Mouse (Mus musculus) C2C12 (cell line): ENCODE measurements around the gene Fn3k. TPM values are rescaled to one million over a fixed set of nuclear protein-coding genes. Genes with fewer than 3 reads are reported as not detected.

Experiments
- H3K27me3 ChIP-seq: one replicate; pipeline ENCODE4 v1.6.1; 2011; ENCODE audit not compliant: control insufficient read depth, insufficient read depth, insufficient read length
- H3K36me3 ChIP-seq: one replicate; pipeline ENCODE4 v1.6.1; 2011; ENCODE audit not compliant: control insufficient read depth, insufficient read depth
- H3K4me3 ChIP-seq: one replicate; pipeline ENCODE4 v1.5.1; 2011; ENCODE audit warnings: mild to moderate bottlenecking, control low read depth; ENCODE audit not compliant: poor library complexity, insufficient read depth, severe bottlenecking
- H3K79me2 ChIP-seq: one replicate; pipeline ENCODE4 v1.6.1; 2011; ENCODE audit not compliant: control insufficient read depth, insufficient read depth
- H3K79me3 ChIP-seq: one replicate; pipeline ENCODE4 v1.6.1; 2011; ENCODE audit warnings: low read depth, control low read depth
- H3ac ChIP-seq: one replicate; pipeline ENCODE3; 2011; ENCODE audit warnings: low read depth; ENCODE audit not compliant: control insufficient read depth, insufficient read length
- CEBPB ChIP-seq: IDR thresholded peaks from one replicate; pipeline ENCODE4 v1.6.1; 2011; ENCODE audit warnings: low read depth, mild to moderate bottlenecking, control low read depth, moderate library complexity
- CTCF ChIP-seq: IDR thresholded peaks from one replicate; pipeline ENCODE4 v1.5.1; 2011; ENCODE audit not compliant: control insufficient read depth, insufficient read depth, insufficient read length
- FOSL1 ChIP-seq: IDR thresholded peaks from one replicate; pipeline ENCODE4 v1.8.0; 2011; ENCODE audit warnings: mild to moderate bottlenecking, low read length; ENCODE audit not compliant: poor library complexity, insufficient read depth, severe bottlenecking
- MAX ChIP-seq: IDR thresholded peaks from one replicate; pipeline ENCODE4 v1.6.1; 2011; ENCODE audit warnings: mild to moderate bottlenecking, control low read depth
- MYOD1 ChIP-seq: IDR thresholded peaks from one replicate; pipeline ENCODE4 v1.6.1; 2011; ENCODE audit warnings: low read depth; ENCODE audit not compliant: control insufficient read depth, insufficient read length
- MYOG ChIP-seq: IDR thresholded peaks from one replicate; pipeline ENCODE4 v1.6.1; 2011; ENCODE audit not compliant: control insufficient read depth, insufficient read length; ENCODE audit errors: extremely low read depth
- USF1 ChIP-seq: IDR thresholded peaks from one replicate; pipeline ENCODE4 v1.6.1; 2011; ENCODE audit warnings: low read depth, mild to moderate bottlenecking, control low read depth, moderate library complexity
- polyA plus RNA-seq: library from polyadenylated mRNA; unstranded; fragments of >200 nt; fragmentation: generic; extraction: Trizol; gene quantifications from one replicate; pipeline ENCODE4 v1.2.1, GENCODE M21; 2012; ENCODE audit warnings: missing spikeins

Gene Fn3k
- polyA plus RNA-seq, 1 experiment, result 0.04 TPM

DNA sequence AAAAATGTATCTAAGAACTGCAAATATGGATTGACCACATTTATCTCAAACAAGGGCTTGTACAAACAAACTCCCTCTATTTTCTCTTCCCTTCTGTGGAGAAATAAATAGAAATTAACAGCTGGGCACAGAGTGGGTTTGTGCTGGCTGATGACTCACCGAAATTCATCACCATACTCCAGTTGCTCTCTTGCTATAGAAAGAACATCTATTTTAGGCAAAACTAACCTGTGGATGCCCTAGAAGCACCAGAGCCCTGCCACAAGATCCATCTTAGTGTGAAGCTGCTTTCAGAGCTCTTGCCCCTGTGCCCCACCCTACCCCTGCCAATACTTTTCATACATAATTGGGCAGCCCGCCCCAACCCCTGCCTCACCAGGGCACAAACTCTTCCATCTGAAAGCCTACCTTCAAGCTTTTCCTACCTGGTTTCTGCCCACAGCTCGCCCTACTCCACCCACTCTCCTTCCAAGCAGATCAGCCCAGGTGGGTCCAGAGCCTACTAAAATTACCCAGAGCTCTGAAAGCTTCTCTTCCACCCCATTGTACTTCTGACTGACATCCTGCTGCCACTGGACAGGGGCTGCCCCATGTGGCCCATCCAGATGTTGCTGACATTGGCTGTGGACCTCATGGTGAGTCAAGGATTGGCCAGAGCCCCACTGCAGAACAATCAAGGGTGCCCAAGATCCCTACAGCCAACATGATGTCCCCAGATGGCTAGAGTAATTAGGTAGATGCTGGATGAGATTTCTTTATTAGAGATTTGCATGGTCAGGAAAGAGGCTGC is 27.2 kb upstream of the Fn3k start:
- Histone ChIP-seq H3K79me3 (no peaks in the 10 kb centered on the region), H3K4me3 (no peak overlapping the region), H3K79me2 (no peaks in the 10 kb centered on the region), H3K36me3 (no peaks in the 10 kb centered on the region), H3ac (no peak overlapping the region), H3K27me3 (no peaks in the 10 kb centered on the region)
- no peak for TF ChIP-seq CEBPB
- TF ChIP-seq MYOG, result no peak
- peak; percentile 81 for TF ChIP-seq MYOD1
- TF ChIP-seq USF1, result no peak
- no peak for TF ChIP-seq CTCF
- TF ChIP-seq MAX, result peak; percentile 11
- TF ChIP-seq FOSL1, result peak; percentile 30

DNA sequence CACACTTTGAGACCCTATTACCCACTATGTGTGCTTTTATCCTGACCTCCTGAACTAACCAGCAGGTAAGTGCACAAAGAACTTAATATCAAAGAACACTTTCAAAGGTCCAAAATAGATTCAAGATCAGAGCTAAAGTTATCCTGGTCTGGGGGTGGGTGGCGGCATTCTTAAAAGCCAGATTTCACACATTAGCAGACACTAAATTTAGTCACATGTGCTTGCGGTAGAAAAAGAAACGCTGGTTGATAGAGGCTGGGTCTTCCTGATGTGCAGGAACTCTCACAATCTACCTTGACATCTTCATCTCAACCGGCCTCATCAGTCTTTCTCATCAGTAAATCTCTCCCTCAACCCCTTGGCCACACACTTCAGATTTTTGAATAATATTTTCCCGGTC is 20.0 kb upstream of the Fn3k start:
- Histone ChIP-seq H3K79me2 (no peaks in the 10 kb centered on the region), H3ac (no peak overlapping the region), H3K36me3 (no peaks in the 10 kb centered on the region), H3K79me3 (no peaks in the 10 kb centered on the region), H3K27me3 (no peaks in the 10 kb centered on the region), H3K4me3 (no peak overlapping the region)
- TF ChIP-seq USF1 (no peak), CEBPB (no peak), MYOG (no peak), MAX (no peak), FOSL1 (no peak), MYOD1 (no peak), CTCF (no peak)

DNA sequence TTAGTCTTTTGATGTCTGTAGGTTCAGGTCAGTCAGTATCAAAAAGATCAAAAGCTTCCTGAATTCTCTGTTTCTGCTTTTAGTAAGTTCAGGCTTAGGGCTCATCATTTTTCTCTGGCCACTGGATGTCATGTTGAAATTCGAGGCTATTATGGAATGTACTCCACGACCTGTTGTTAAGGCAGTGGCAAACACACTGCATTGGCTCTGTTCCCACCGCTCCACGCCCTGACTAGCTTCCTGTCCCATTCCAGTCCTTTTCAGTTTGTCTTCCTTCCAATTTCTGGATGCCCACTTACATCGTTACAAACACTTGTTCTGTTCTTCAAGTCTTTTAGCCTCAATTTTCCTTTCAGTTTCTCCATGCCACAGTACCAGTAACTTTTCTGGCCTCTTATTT is 19.4 kb upstream of the Fn3k start:
- no peaks in the 10 kb centered on the region for H3K79me3 ChIP-seq
- no peak overlapping the region for H3ac ChIP-seq
- no peaks in the 10 kb centered on the region for H3K27me3 ChIP-seq
- no peak overlapping the region for H3K4me3 ChIP-seq
- no peaks in the 10 kb centered on the region for H3K79me2 ChIP-seq
- no peaks in the 10 kb centered on the region for H3K36me3 ChIP-seq
- TF ChIP-seq CEBPB (no peak), USF1 (no peak), CTCF (no peak), FOSL1 (no peak), MYOG (no peak), MYOD1 (no peak), MAX (no peak)

DNA sequence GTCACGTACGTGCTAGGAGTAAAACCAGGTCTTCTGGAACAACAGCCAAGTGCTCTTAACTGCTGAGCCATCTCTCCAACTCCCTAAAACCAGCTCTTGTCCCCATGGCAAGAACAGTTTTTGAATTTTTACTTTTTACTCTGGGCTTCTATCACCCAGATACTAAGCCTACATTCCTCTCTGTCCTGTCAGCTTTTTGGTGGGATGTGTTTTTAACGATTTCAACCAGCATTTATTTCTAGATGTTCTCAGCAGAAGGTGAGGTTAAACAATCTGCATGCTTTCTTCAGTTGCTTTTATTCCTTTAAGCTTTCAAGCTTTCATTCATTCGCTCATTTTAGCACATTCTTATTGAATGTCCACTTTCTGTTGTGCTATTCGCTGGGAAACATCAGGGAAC is 16.7 kb upstream of the Fn3k start:
- no peaks in the 10 kb centered on the region for H3K79me3 ChIP-seq
- H3K4me3 ChIP-seq, result no peak overlapping the region
- TF ChIP-seq MYOG (no peak), MAX (no peak), FOSL1 (no peak), CTCF (no peak), CEBPB (no peak), USF1 (no peak), MYOD1 (no peak)
- no peaks in the 10 kb centered on the region for H3K36me3 ChIP-seq
- H3K79me2 ChIP-seq, result no peaks in the 10 kb centered on the region
- no peaks in the 10 kb centered on the region for H3K27me3 ChIP-seq
- H3ac ChIP-seq, result no peak overlapping the region

GRCm38 (mm10) chr11:121418932-121419331 is 15.8 kb upstream of the Fn3k start:
- no peak overlapping the region for H3ac ChIP-seq
- TF ChIP-seq CEBPB (no peak), USF1 (no peak), MAX (no peak), CTCF (no peak), FOSL1 (no peak), MYOD1 (no peak), MYOG (no peak)
- H3K79me3 ChIP-seq, result no peaks in the 10 kb centered on the region
- H3K79me2 ChIP-seq, result no peaks in the 10 kb centered on the region
- no peak overlapping the region for H3K4me3 ChIP-seq
- H3K27me3 ChIP-seq, result no peaks in the 10 kb centered on the region
- no peaks in the 10 kb centered on the region for H3K36me3 ChIP-seq
